Mouse (Mus musculus): ENCODE measurements around the gene Kcnc1. TPM values are rescaled to one million over a fixed set of nuclear protein-coding genes. Genes with fewer than 3 reads are reported as not detected.

Gene Kcnc1
- total RNA-seq, 2 experiments from 2014 or later: 0.05 TPM

GRCm38 (mm10) chr7:46418102-46418622 lies 21.9 kb downstream of the Kcnc1 start:
- intact Hi-C loops (cut with DNase I): no loop called here
- no peak for DNase-seq

GRCm38 (mm10) chr7:46421535-46421934 lies 25.2 kb downstream of the Kcnc1 start:
- intact Hi-C loops (cut with DNase I): no loop called here
- DNase-seq: no peak

- intact Hi-C loops (cut with DNase I): no loop called here
- DNase-seq: no peak
These were observed 25.9 kb downstream of the Kcnc1 start for GRCm38 (mm10) chr7:46422052-46422763.

- intact Hi-C loops (cut with DNase I): no loop called here
- peak; percentile 37 to 49 for DNase-seq
These were observed 26.6 kb downstream of the Kcnc1 start for GRCm38 (mm10) chr7:46422764-46423412.

- intact Hi-C loops (cut with DNase I): no loop called here
- no peak for DNase-seq
These were observed 27.7 kb downstream of the Kcnc1 start for GRCm38 (mm10) chr7:46423951-46424350.

- intact Hi-C loops (cut with DNase I): no loop called here
- no peak for DNase-seq
These were observed 28.7 kb downstream of the Kcnc1 start for GRCm38 (mm10) chr7:46425012-46425411.

DNA sequence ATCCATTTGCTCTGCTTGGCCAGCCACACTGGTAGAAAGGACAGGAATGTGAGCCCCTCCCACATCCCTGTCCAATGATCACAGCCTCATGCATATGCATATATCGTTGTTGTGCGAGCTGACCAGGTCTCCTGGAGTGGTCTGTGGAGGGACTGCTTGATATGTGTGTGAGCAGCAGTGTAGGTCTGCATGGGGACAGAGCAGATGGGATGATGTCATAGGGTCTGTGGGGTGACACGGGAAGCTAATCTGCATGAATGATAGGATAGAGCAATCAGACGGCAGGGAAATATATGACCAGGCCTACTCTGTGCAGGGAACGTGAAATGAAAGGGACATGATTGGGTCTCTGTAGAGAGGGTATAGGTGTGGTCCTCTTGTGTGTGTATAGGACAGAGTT lies 37.6 kb downstream of the Kcnc1 start:
- intact Hi-C loops (cut with DNase I): no loop called here
- no peak for DNase-seq

DNA sequence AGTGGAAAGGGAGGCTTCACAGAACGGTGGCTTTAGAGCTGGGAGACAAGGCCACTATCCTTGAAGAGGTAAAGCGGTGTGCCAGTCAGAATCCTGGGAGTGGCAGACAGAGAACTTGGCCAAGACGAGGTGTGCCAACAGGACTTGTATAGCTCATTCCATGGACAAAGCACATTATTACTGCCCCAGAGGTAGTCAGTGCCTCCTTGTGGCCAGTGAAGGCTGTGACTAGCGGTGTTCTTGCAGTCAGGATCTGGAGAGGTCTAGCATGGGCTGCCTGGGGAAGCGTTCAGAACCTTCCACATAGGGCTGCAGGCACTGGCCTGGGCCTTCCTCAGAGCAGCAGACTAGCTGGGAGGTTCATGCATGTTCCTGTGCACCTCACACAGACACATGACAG lies 39.5 kb downstream of the Kcnc1 start:
- DNase-seq: no peak
- intact Hi-C loops (cut with DNase I): no loop called here

GRCm38 (mm10) chr7:46438537-46439141 lies 42.3 kb downstream of the Kcnc1 start:
- no peak for DNase-seq
- intact Hi-C loops (cut with DNase I): no loop called here

- DNase-seq: no peak
- intact Hi-C loops (cut with DNase I): no loop called here
These were observed 46.9 kb downstream of the Kcnc1 start for GRCm38 (mm10) chr7:46443163-46443562.

- DNase-seq: peak in 1 of 2 experiments; percentile 12
- intact Hi-C loops (cut with DNase I): no loop called here
These were observed 49.6 kb downstream of the Kcnc1 start for GRCm38 (mm10) chr7:46445896-46446295.

GRCm38 (mm10) chr7:46447473-46448165 lies 51.3 kb downstream of the Kcnc1 start:
- DNase-seq: no peak
- intact Hi-C loops (cut with DNase I): no loop called here

GRCm38 (mm10) chr7:46448922-46449645 lies 52.8 kb downstream of the Kcnc1 start:
- DNase-seq: peak in 1 of 2 experiments; percentile 11

DNA sequence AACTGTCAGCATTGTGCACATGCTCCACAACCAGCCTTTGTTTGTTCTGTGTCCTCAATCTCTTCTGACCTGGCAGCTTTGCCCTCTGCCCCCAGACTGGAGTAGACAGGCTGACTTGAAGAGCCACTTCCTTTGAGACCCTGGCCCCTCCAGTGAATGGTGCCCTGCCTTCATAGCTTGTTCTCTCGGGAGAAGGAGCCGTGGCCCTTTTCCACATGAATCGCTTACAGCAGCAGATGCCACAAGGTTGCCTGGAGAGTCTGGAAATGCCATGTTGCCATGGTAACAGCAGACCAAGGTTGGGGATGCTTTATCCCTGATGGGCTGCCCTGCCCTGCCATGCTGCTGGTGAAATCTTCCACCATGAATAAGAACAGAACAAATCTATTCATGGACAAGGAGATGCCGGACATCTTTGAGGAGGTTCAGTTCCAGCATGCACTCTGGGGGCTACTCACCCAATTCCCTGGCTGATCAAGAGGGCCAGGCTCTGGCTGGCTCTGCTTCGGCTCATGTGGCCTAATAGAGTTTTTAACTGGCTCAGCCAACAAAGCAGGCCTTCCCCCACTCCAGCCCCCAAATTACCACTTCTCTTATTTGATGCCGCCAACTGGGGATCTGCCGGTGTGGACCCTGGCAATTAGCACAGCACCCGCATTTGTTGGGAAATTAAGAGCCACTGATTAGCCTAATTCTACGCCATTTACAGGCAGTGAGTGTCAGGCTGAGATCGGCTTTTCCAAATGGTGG lies 57.8 kb downstream of the Kcnc1 start:
- intact Hi-C loops (cut with DNase I): no loop called here
- no peak for DNase-seq

More at GRCm38 (mm10) chr7:46448922-46449645, 52.8 kb downstream of the Kcnc1 start:
- intact Hi-C loops (cut with DNase I): no loop called here

GRCm38 (mm10) chr7:46457889-46458288 lies 61.6 kb downstream of the Kcnc1 start:
- intact Hi-C loops (cut with DNase I): no loop called here
- no peak for DNase-seq

- intact Hi-C loops (cut with DNase I): no loop called here
- DNase-seq: no peak
These were observed 62.9 kb downstream of the Kcnc1 start for GRCm38 (mm10) chr7:46459200-46459599.

GRCm38 (mm10) chr7:46459605-46460245 lies 63.4 kb downstream of the Kcnc1 start:
- intact Hi-C loops (cut with DNase I): no loop called here
- DNase-seq: no peak

- no peak for DNase-seq
- intact Hi-C loops (cut with DNase I): no loop called here
These were observed 66.0 kb downstream of the Kcnc1 start for GRCm38 (mm10) chr7:46462287-46462686.

DNA sequence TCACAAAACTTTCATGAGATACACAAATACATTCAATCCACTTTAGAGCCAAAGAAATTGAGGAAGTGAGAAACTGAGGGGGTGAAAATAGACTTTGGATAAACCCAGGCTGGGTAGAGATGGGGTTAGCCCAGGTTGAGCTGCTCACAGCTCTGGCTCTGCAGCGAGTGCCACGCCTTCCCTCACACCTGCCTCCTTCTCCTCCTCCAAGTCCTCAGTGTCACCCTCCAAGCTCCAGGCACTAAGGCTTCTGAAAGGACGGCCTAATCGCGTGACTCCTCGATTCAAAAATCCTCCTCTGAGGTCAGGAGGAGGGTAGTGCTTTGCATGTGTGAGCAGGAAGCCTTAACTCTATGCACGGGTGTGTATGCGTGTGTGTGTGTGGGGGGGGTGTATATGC lies 66.8 kb downstream of the Kcnc1 start:
- intact Hi-C loops (cut with DNase I): no loop called here
- no peak for DNase-seq
